Mouse (Mus musculus) embryonic facial prominence, embryonic 10.5 days (tissue): ENCODE measurements at regions not wholly inside any gene's neighbourhood (a gene's known extent, or its start where the extent isn't known, plus 50 kb on each side); places are given as distances from the start of the nearest gene placed in this dataset.

Experiments
- DNase-seq: peaks from one replicate; pipeline ENCODE4 v3.0.0-alpha.2; 2017; ENCODE audit warnings: low spot score
- H3K27ac ChIP-seq: fragments of 300-500 bp; sonication (generic); replicated peaks from 2 replicates; pipeline ENCODE4 v1.5.1; 2016; ENCODE audit warnings: mild to moderate bottlenecking
- H3K27me3 ChIP-seq: fragments of 300-500 bp; sonication (generic); replicated peaks from 2 replicates; pipeline ENCODE4 v1.6.1; 2016; ENCODE audit warnings: low read depth, mild to moderate bottlenecking; ENCODE audit not compliant: poor library complexity, severe bottlenecking
- H3K36me3 ChIP-seq: fragments of 300-500 bp; sonication (generic); replicated peaks from 2 replicates; pipeline ENCODE4 v1.6.1; 2016; ENCODE audit warnings: mild to moderate bottlenecking, moderate library complexity
- H3K4me1 ChIP-seq: fragments of 300-500 bp; sonication (generic); 2 replicates; pipeline ENCODE4 v1.6.1; 2016
- H3K4me3 ChIP-seq: fragments of 300-500 bp; sonication (generic); 2 replicates; pipeline ENCODE4 v1.5.1; 2016; ENCODE audit warnings: mild to moderate bottlenecking, moderate library complexity
- H3K9me3 ChIP-seq: fragments of 300-500 bp; sonication (generic); 2 replicates; pipeline ENCODE4 v1.6.1; 2016; ENCODE audit warnings: mild to moderate bottlenecking
- WGBS: fragments of 180-500 bp; shearing (Covaris S2); methylation state at CpG from one replicate; pipeline ENCODE4 v1.1.7; 2016; 5-methylcytosine and 5-hydroxymethylcytosine counted together

DNA sequence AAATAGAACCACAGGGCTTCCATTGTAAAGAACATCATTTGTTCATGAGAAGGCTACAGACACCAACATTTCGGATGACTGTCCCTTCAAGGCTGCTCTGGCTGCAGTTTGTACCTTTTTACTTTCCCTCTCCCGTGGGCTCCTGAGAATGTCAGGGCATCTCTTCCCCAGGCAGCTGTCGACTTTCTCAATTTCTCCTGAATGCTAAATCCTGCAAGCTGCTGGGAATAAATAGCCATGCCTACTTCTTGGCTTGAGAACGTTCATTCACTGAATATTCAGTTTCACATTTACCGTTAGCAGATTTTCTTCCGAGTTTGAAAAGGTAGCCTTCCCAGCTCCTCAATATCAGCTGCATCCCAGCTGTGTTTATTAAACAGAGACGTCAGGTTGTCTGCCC lies 176.2 kb upstream of the Cep162 start:
- H3K4me1 ChIP-seq: no peaks in the 10 kb centered on the region
- H3K27me3 ChIP-seq: peaks cover 2% of the 10 kb centered on the region; the same call in 1 of the 2 replicates
- H3K9me3 ChIP-seq: no peaks in the 10 kb centered on the region
- no peak overlapping the region for H3K4me3 ChIP-seq
- WGBS: 65% methylated on average over 7 of the region's 7 CpGs
- no peak overlapping the region for H3K27ac ChIP-seq
- H3K36me3 ChIP-seq: no peaks in the 10 kb centered on the region
- no peak for DNase-seq

DNA sequence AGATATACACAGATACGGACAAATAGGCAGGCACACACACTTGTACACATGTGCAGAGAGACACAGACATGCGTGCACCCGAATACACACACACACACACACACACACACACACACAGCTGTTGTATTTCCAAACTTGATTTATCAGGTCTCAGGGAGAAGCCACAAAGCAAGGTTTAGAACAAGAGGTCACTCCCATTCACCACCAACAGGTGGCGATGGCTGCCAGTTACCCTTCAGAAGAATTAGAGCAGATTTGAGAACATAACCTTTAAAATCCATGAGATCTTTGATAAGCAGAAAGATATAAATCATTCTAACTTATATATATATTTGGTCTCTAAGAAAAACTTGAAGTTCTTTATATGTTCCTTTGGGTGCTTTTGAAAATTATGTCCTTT lies 169.9 kb upstream of the Cep162 start:
- WGBS: 61% methylated on average over 4 of the region's 4 CpGs
- Histone ChIP-seq H3K4me1 (peaks cover 16% of the 10 kb centered on the region), H3K9me3 (no peaks in the 10 kb centered on the region), H3K36me3 (no peaks in the 10 kb centered on the region), H3K27me3 (peaks cover 30% of the 10 kb centered on the region), H3K27ac (no peak overlapping the region), H3K4me3 (no peak overlapping the region)
- DNase-seq: peak; percentile 50

DNA sequence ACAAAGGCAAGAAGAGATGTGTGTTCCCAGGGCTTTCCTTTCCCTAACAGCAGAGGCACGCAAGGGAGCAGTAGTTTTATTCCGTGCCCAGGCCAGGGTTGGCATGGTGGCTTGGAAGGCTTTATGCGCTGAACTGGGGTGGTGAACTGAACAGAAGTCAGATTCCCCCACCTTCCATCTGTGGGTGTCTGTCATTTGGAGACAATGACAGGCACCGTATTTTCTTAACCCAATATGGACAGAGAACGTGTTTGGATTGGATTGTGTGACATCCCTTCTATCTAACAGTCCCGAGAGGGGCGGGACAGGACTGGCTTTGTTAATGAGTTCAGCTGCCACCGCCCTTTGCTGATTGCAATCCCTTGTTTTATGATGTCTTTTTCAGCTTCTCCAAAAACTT lies 165.8 kb upstream of the Cep162 start:
- WGBS: 49% methylated on average over 8 of the region's 8 CpGs
- Histone ChIP-seq H3K9me3 (no peaks in the 10 kb centered on the region), H3K4me3 (no peak overlapping the region), H3K4me1 (peaks cover 16% of the 10 kb centered on the region), H3K27me3 (peaks cover 29% of the 10 kb centered on the region), H3K27ac (no peak overlapping the region), H3K36me3 (no peaks in the 10 kb centered on the region)
- no peak for DNase-seq

DNA sequence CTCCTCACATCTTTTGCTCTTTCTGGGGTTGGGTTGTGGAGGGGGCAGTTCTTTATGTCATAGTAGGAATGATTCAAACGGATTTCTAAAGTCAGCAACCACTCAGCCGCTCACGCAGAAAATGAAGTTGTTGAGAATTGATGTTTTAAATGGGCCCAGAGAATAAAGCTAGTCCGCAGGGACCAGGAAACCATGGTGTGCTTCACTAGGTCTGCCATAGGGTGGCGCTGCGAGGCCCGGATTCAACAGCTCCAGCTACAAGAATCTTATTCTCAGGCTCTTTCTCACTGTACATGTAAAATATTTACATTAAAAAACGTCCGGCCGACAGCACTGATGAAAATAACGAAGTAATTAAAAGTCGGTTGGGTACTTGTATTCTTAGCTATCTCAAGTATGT lies 164.0 kb upstream of the Cep162 start:
- 13% methylated on average over 12 of the region's 12 CpGs for WGBS
- peaks cover 25% of the 10 kb centered on the region for H3K27me3 ChIP-seq

DNA sequence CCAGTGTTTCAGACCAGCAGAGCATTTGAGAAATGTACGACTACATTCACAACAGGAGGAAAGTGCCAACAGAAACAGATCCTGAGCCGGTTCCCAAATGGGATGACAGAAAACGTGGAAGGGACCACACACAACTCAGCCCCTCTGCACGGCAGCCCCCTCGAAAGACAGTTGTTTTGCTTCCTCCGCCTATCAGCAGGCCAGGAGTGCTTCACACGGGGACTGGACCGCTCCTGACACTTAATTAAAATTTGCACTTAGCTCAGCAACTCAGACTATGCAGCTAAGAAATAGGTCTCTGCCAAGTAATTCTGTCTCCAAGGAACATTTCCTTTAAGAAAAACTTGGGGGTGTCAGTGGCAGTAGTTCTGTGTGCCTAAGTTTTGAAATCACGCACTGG lies 157.6 kb upstream of the Cep162 start:
- WGBS: 44% methylated on average over 9 of the region's 9 CpGs
- H3K4me1 ChIP-seq: peaks cover 7% of the 10 kb centered on the region; the same call in 1 of the 2 replicates
- no peak overlapping the region for H3K4me3 ChIP-seq
- H3K27ac ChIP-seq: no peak overlapping the region
- DNase-seq: no peak
- H3K9me3 ChIP-seq: no peaks in the 10 kb centered on the region
- 0 out of 2 replicates have a peak, but pooled peaks cover 5% of the 10 kb centered on the region for H3K27me3 ChIP-seq
- no peaks in the 10 kb centered on the region for H3K36me3 ChIP-seq

More for the DNA sequence above, 164.0 kb upstream of the Cep162 start:
- Histone ChIP-seq H3K4me1 (peaks cover 16% of the 10 kb centered on the region), H3K27ac (no peak overlapping the region), H3K4me3 (no peak overlapping the region), H3K36me3 (no peaks in the 10 kb centered on the region), H3K9me3 (no peaks in the 10 kb centered on the region)
- peak; percentile 76 for DNase-seq

DNA sequence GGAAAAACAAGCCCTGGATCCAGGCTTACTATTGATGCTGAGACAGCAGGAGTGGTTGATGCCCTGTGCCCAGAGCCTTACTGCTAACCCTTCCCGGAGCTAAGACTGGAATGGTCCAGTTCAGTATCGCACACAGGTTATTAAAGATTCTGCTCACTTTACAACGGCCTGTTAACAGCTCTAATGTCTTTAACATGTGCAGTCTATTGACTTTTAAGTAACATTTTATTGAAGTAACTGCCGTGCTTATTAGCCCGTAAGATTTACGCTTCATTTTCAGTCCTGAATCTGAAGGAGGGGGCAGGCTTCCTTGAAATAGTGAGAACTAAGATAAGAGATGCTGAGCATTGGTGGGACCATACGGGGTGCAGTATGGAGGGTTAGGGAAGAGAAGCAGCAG lies 155.7 kb upstream of the Cep162 start:
- Histone ChIP-seq H3K4me1 (peaks cover 7% of the 10 kb centered on the region; the same call in 1 of the 2 replicates), H3K4me3 (no peak overlapping the region), H3K36me3 (no peaks in the 10 kb centered on the region), H3K27me3 (no peaks in the 10 kb centered on the region), H3K9me3 (no peaks in the 10 kb centered on the region), H3K27ac (no peak overlapping the region)
- no peak for DNase-seq
- 89% methylated on average over 7 of the region's 7 CpGs for WGBS

DNA sequence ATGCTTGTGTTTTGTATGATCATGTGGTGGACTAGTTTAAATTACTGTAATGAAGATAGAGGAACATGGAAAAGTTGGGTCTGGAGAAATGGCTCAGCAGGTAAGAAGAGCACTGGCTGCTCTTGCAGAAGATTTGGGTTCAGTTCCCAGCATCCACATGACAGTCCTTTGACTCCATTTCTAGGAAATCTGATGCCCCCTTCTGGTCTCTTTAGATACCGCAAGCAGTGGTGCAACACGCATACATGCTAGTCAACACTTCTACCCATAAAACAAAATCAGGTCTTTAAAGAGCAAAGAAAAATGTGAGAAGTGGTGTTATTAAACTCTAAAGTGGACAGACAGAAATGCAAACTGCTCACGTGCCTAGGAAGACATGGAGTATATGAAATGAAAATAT lies 154.4 kb upstream of the Cep162 start:
- Histone ChIP-seq H3K4me1 (peaks cover 7% of the 10 kb centered on the region; the same call in 1 of the 2 replicates), H3K27ac (no peak overlapping the region), H3K4me3 (no peak overlapping the region), H3K36me3 (no peaks in the 10 kb centered on the region), H3K9me3 (no peaks in the 10 kb centered on the region), H3K27me3 (no peaks in the 10 kb centered on the region)
- no peak for DNase-seq
- WGBS: 91% methylated on average over 3 of the region's 3 CpGs

DNA sequence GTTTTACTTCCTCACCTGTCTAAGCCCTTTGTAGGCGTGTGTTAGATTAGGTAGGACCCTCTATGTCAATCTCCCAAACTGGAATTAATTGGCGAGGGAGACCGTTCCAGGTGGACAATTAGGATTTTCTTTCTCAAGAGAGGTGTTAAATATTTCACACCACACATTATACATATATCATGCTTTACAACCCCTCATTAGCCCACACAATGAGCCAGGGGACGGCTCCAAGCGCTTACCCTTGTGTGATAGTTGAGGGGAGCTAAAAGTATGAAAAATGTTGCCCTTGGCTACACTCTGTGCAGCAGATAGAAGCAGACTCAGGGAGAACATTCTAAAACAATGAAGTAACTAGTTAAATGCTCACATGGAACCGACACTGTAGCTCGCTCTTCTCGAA lies 153.5 kb upstream of the Cep162 start:
- Histone ChIP-seq H3K4me1 (peaks cover 4% of the 10 kb centered on the region; the same call in 1 of the 2 replicates), H3K9me3 (no peaks in the 10 kb centered on the region)
- no peak for DNase-seq

DNA sequence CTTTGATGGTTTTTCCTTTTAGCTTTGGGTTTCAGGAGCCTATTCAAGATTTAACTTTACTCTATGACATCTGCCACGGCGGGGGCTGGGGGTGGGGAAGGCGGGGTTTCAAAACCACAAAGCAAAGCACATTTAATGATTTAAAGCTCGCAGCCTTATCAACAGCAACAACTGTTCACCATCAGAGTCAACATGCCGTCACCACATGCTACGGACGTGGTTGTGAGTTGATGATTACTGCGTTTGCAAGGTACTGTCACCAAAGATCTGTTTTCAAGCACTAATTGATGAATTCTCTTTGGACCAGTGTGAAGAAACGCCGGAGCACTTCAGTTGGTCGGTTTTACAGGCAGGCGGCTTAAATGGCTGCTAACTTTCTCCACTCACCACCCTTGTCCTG lies 151.1 kb upstream of the Cep162 start:
- H3K4me1 ChIP-seq: no peaks in the 10 kb centered on the region
- no peak overlapping the region for H3K27ac ChIP-seq
- no peaks in the 10 kb centered on the region for H3K36me3 ChIP-seq
- DNase-seq: no peak
- H3K4me3 ChIP-seq: no peak overlapping the region
- H3K9me3 ChIP-seq: no peaks in the 10 kb centered on the region
- H3K27me3 ChIP-seq: no peaks in the 10 kb centered on the region
- WGBS: 81% methylated on average over 12 of the region's 12 CpGs

More for the DNA sequence above, 153.5 kb upstream of the Cep162 start:
- Histone ChIP-seq H3K27ac (no peak overlapping the region), H3K27me3 (no peaks in the 10 kb centered on the region), H3K4me3 (no peak overlapping the region), H3K36me3 (no peaks in the 10 kb centered on the region)
- 90% methylated on average over 8 of the region's 8 CpGs for WGBS

DNA sequence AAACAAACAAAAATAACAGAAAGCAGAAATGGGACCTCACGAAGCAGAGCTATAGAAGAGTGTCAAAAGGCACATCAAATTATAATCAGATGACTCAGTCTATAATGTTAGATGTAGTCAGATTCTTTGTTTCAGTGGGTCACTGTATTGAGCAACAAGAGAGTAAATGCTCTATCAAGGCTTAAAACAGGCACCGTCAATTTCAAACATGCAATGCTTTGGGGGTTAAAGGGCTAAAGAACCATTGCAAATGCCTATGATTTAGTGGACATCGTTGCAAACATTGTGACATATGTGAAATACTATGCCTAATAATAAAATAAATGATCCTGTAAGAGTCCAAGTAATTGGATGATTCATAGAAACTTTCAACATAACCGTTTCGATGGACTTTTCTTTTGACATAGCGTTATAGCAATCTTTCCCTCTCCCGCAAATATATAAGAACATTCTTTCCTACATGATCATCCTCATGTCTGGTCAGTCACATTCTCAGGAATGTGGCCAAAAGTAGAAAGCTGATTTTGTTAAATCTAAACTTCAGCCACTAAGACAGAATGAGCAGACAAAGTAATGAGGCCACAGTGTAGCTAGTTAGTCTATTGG lies 149.9 kb upstream of the Cep162 start:
- 93% methylated on average over 7 of the region's 7 CpGs for WGBS
- H3K4me3 ChIP-seq: no peak overlapping the region

DNA sequence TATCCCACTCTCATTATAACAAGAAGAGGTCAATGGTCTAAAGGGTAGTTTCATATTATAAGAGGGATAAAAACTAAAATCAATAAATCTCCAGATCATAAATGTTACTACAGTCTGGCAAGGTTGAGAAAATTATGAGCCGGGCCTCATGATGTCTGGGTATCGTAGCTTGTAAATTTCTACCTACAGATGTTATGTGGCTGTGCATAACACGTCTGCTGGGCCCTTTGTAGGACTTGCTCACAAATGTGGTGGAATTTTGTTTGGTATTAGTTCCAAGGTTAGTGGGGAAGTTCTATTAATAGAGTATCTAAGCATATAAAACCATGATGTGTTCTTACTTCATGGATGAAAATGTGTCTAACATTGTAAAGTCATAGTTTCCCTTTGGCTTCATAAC lies 146.7 kb upstream of the Cep162 start:
- Histone ChIP-seq H3K4me3 (no peak overlapping the region), H3K27ac (no peak overlapping the region), H3K4me1 (no peaks in the 10 kb centered on the region), H3K27me3 (no peaks in the 10 kb centered on the region), H3K9me3 (no peaks in the 10 kb centered on the region), H3K36me3 (no peaks in the 10 kb centered on the region)
- no peak for DNase-seq
- WGBS: 86% methylated on average over 3 of the region's 3 CpGs

More for the DNA sequence above, 149.9 kb upstream of the Cep162 start:
- H3K9me3 ChIP-seq: no peaks in the 10 kb centered on the region
- no peaks in the 10 kb centered on the region for H3K36me3 ChIP-seq
- no peaks in the 10 kb centered on the region for H3K4me1 ChIP-seq
- H3K27me3 ChIP-seq: no peaks in the 10 kb centered on the region
- no peak overlapping the region for H3K27ac ChIP-seq
- no peak for DNase-seq

DNA sequence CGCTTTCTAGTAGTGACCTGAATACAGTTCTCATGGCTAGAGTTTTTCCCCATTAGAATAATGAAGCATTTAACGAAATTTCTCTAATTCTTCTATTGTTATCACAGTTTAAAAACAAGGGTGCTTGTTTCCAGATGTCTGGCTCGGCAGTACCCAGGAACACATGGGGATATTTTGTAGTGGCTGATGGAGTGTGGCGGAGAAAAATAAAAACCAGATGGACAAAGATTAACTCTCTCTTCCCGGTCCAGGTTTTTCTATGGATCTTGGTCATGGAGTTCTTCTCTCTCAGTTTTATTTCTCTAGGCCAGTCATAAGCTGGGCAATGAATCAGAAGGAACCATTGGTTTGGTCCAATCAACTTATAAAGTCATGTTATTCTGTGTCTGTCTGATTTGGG lies 132.2 kb upstream of the Cep162 start:
- Histone ChIP-seq H3K9me3 (no peaks in the 10 kb centered on the region), H3K36me3 (no peaks in the 10 kb centered on the region), H3K27ac (no peak overlapping the region), H3K27me3 (no peaks in the 10 kb centered on the region), H3K4me3 (no peak overlapping the region), H3K4me1 (peaks cover 9% of the 10 kb centered on the region)
- WGBS: 40% methylated on average over 5 of the region's 5 CpGs
- DNase-seq: peak; percentile 30

DNA sequence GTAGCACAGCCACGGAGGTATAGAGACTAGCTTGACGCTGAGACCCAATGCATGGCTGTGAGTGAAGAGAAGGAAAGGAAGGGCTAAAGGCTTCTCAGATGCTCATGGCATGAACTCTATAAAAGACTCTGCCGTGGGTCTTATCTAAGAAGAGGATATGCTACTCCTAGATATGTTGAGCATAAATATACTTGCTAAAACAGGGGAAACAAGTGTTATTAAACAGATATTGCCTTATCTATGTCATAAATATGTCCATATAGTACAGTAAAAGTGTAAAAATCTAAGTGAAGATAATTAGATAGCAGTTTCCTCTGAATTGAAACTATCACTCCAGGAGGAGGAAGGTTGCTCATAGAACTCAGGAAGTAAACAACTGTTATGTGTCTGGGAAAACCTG lies 128.2 kb upstream of the Cep162 start:
- Histone ChIP-seq H3K9me3 (no peaks in the 10 kb centered on the region), H3K36me3 (no peaks in the 10 kb centered on the region), H3K4me3 (no peak overlapping the region), H3K27ac (no peak overlapping the region), H3K27me3 (no peaks in the 10 kb centered on the region), H3K4me1 (peaks cover 13% of the 10 kb centered on the region)
- 90% methylated on average over 3 of the region's 3 CpGs for WGBS
- DNase-seq: no peak
